Mouse (Mus musculus): ENCODE measurements around the gene Ffar2.

- TF ChIP-seq POLR2A (IDR thresholded peaks at IDR 0.05; ENCODE audit: insufficient read depth, low read depth, low read length), result no peak
- TF ChIP-seq CTCF (IDR thresholded peaks at IDR 0.05; ENCODE audit: insufficient read depth, low read depth, low read length), result no peak
Measured at GRCm38 (mm10) chr7:30842092-30842491, 18.5 kb upstream of the Ffar2 start.
